Mouse (Mus musculus): ENCODE results near the gene Gpr180.

- TF ChIP-seq EP300 (IDR thresholded peaks at IDR 0.05; ENCODE audit: insufficient read depth, low read depth, low read length) (no peak), CTCF (IDR thresholded peaks at IDR 0.05; ENCODE audit: low read depth, low read length) (no peak)
These were observed 57.4 kb downstream of the Gpr180 start for GRCm38 (mm10) chr14:118194219-118194914.
